Comparison of ENCODE assay signal across 14 mouse cellular contexts in the genomic region with DNA sequence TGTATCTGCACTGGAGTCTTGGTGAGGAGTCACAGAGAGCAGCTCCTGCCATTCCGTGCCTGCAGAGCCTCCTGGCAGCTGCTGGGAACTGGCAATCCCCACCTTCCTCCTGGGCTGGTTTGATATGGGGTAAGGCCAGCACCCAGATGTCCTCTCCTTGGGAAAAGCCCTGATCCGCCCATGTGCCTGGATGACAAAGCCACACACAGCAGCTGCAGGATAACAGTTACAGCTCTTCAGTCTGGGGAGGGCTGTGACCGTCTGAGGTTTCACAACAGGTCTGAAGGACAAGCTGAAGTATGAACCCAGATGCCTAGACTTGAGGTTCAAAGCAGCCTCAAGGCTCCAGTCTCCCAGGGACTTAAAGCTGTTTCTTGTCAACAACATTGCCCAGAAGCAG. TPM values are rescaled to one million over a fixed set of nuclear protein-coding genes. Genes with fewer than 3 reads are reported as not detected.
A peak's percentile ranks its signal among the peaks of the same experiment; 100 is the strongest.
DNase-seq lines count a peak whose midpoint lies in the region; ATAC-seq and TF ChIP-seq lines count a peak whose summit lies in the region.
"Had no signal": no experiment of that assay in that cellular context is flagged by ENCODE, and none has a peak within 500 bp of the region (broad histone marks: within the 10 kb centered on the region; RNA-seq: fewer than 3 reads in every experiment).

No protein-coding gene starts in this region.

- no peak for TF ChIP-seq POLR2A in lung, adult 2 months (IDR thresholded peaks at IDR 0.05; ENCODE audit: borderline replicate concordance, extremely low read depth, low read depth, low read length)

- peak overlapping the region; percentile 92 for H3K4me2 ChIP-seq in liver, embryonic 15.5 days
- H3K4me2 ChIP-seq: embryonic facial prominence, embryonic 13.5 days had no signal

- no peaks in the 10 kb centered on the region for H3K9me3 ChIP-seq in liver, embryonic 15.5 days (replicated peaks)
- H3K9me3 ChIP-seq: embryonic facial prominence, embryonic 13.5 days had no signal

- no peaks in the 10 kb centered on the region for H3K27me3 ChIP-seq in liver, embryonic 15.5 days
- H3K27me3 ChIP-seq: embryonic facial prominence, embryonic 13.5 days had no signal

- 52% methylated on average over 3 of the region's 3 CpGs for WGBS in lung, adult 2 months
- 31% methylated on average over 3 of the region's 3 CpGs for WGBS in liver, embryonic 15.5 days (ENCODE audit: insufficient replicate concordance)

- peak overlapping the region; percentile 98 for H3K27ac ChIP-seq in liver, embryonic 15.5 days (replicated peaks)
- H3K27ac ChIP-seq: embryonic facial prominence, embryonic 13.5 days; gastrocnemius, adult 2 months had no signal

- peak overlapping the region; percentile 87 for H3K9ac ChIP-seq in liver, embryonic 15.5 days
- H3K9ac ChIP-seq: embryonic facial prominence, embryonic 13.5 days had no signal

- ATAC-seq in liver, embryonic 15.5 days (ENCODE audit: insufficient read depth): peak; percentile 75

- H3K4me3 ChIP-seq in lung, adult 2 months (replicated peaks; ENCODE audit: extremely low read depth, low read depth, low read length): no peak overlapping the region
- H3K4me3 ChIP-seq in liver, embryonic 15.5 days (replicated peaks): peak overlapping the region; percentile 84
- H3K4me3 ChIP-seq: embryonic facial prominence, embryonic 13.5 days; gastrocnemius, adult 2 months had no signal

- peak; percentile 44 to 63 for DNase-seq in lung, adult 18-20 months
- DNase-seq in lung, adult 2 months: no peak
- DNase-seq in c-Kit-positive CD71-positive TER-119-positive erythroid progenitor cells, embryonic 14.5 days (ENCODE audit: low spot score): peak; percentile 74
- DNase-seq in spleen, postnatal 10 days (ENCODE audit: low spot score in 2 of 2): peak; percentile 53 to 62
- no peak for DNase-seq in layer of hippocampus, postnatal 14 days (ENCODE audit: low spot score in 2 of 2)
- no peak for DNase-seq in retina, postnatal 1 day
- no peak for DNase-seq in gastrocnemius, postnatal 4 days (ENCODE audit: low spot score in 2 of 2)
- DNase-seq: cerebellum, adult 11-12 months; gastrocnemius, adult 2 months; heart, postnatal 10 days; kidney, adult 11 months; layer of hippocampus, postnatal 36 days had no signal

- H3K36me3 ChIP-seq in liver, embryonic 15.5 days (replicated peaks): peaks cover 47% of the 10 kb centered on the region
- H3K36me3 ChIP-seq: embryonic facial prominence, embryonic 13.5 days had no signal

- TF ChIP-seq CTCF in lung, adult 2 months (IDR thresholded peaks at IDR 0.05; ENCODE audit: insufficient read depth, low read length): no peak

- peaks cover 54% of the 10 kb centered on the region for H3K4me1 ChIP-seq in lung, adult 2 months (ENCODE audit: control insufficient read depth, insufficient read depth, low read length)
- H3K4me1 ChIP-seq in liver, embryonic 15.5 days (replicated peaks): peaks cover 100% of the 10 kb centered on the region

RNA-seq across cellular contexts. Expression of a gene that starts 6.8 kb away (rescaled TPM):
- polyA plus RNA-seq in lung, adult 2 months (2012; rRNA removed): 170 and 176 TPM in 2 replicates
- 113 and 118 TPM in 2 replicates for polyA plus RNA-seq in liver, embryonic 15.5 days (2015; fragmentation: Nextera tagmentation; extraction: Ambion mirVana)
- total RNA-seq in layer of hippocampus, postnatal 14 days (2021): 10 to 100 TPM; 11.2 to 15.2 TPM
- 10 to 100 TPM; 57.8 to 58.8 TPM for total RNA-seq in gastrocnemius, postnatal 4 days (2021)

Comparison
In these comparisons a context has a peak if more than half of its experiments do, and no peak if none do; other contexts are left out.
1. DNase-seq: peak in lung, adult 18-20 months (2 of 2), c-Kit-positive CD71-positive TER-119-positive erythroid progenitor cells, embryonic 14.5 days (single experiment) and spleen, postnatal 10 days (2 of 2); none in lung, adult 2 months (single experiment), layer of hippocampus, postnatal 14 days (0 of 2), retina, postnatal 1 day (single experiment) and gastrocnemius, postnatal 4 days (0 of 2).